Mouse (Mus musculus): ENCODE results near the gene Abhd16a. TPM values are rescaled to one million over a fixed set of nuclear protein-coding genes. Genes with fewer than 3 reads are reported as not detected.
"Not testable (repeated sequence)": the region's sequence is repeated elsewhere in the genome, so short reads cannot be mapped to it uniquely, and the experiment has no call there.

Abhd16a gene
- total RNA-seq, 2 experiments from 2014 or later = 55.1 to 59.5 TPM

DNA sequence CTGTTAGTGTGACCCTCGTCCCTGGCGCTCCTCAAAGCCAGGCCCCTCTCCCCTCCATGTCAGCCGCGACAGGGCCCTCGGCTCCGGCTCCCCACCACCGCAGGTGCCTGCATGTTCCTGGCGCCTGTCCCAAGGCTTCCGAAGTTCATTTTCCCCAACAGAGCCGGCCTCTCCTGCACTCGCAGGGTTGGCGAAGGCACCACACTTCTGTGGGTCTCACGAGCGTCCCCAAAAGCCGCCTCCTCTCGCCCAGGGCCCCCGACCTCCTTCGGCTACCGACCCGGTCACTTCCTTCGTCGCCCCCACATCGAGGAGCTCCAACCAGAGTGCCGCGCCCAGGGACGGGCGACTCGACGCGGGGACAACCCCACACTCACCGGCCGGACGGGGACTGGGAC, 31.7 kb downstream of the Abhd16a start:
- no peak for DNase-seq

DNA sequence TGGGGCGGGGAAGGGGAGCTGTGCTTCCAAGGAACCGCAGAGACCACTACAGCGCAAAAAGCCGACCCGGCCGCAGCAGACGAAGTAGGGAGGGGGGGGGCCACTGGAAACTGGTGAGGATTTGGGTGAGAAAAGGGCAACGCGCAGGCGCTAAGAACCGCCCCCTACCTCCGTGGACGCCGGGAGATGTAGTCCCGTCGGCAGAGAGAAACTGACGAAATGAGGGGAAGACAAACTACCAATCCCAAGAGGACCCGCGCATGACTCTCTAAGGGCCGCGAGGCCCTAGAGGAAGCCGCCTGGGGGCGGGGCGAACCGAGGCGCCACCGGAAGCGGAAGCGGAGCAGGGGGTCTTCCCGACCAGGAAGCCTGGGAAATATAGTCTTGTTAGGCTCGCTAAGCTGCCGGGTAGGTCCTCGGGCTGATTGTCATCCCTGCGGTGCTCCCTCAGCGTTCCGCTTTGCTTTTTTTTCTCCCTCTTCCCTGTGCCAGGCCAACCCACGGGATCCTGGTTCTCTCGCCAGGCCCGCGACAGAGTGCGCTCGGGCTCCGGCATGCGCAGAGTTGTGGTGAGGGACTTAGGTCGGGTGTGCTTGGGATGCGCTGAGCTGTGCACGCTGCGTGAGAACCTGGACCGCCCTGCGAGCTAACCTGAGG, 32.2 kb downstream of the Abhd16a start, which contains the start of gene Gpank1:
TSS of gene Gpank1 (plus strand) at position 313 of the 657 bp plus-strand sequence.
- peak; percentile 98 to 99 for DNase-seq

- peak; percentile 39 to 53 for DNase-seq
Measured at GRCm38 (mm10) chr17:35121871-35122303, 32.8 kb downstream of the Abhd16a start, which contains the start of gene Csnk2b. Csnk2b (minus strand) TSS chr17:35122053.

GRCm38 (mm10) chr17:35123287-35123686, 34.2 kb downstream of the Abhd16a start:
- DNase-seq = not testable (repeated sequence)

DNA sequence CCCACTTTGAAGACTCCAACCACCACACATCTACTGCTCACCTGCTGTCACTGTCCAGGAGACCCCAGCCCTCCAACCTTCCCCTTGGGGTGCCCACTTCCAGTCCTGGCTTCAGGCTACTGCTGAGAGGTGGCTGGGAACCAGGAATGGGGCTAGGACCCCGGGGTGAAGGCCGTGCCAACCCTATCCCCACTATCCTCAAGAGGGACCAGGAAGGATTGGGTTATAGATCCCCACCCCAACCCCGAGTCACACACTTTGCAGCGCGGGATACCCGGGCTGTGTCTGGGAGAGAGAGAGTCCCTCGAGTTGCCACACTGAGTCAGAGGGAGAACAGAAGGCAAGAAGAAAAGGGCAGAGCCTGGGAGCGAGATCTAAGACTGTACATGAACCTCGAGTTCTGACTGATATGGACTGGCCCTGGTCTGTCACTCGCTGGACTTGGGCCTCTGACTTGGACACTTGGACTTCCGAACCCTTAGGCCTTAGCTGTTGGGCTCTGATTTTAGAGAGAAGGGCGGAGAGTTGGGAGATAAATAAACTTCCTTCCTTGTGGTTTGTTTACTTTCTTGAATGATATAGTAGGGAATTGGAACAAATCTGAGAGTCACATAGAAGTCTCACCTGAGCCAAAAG, 35.3 kb downstream of the Abhd16a start:
- DNase-seq = not testable (repeated sequence)

DNA sequence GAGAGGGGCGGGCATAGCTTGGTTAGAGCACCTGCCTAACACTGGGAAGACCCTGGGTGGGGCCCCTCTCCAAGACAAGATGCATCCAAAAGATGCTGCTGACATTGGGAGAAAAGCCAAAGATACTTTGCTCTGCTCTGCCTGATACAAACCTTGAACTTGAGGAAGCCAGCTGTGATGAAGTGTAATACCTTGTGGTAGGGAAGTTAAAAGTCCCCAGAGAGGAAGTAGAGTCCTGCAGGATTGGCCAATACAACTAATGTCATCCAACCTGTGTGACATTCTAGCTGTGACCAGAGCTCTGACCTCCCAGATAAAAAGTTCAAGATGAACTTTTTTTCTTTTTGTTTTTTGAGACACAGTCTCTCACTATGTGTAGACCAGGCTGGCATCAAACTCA, 36.0 kb downstream of the Abhd16a start:
- no peak for DNase-seq

DNA sequence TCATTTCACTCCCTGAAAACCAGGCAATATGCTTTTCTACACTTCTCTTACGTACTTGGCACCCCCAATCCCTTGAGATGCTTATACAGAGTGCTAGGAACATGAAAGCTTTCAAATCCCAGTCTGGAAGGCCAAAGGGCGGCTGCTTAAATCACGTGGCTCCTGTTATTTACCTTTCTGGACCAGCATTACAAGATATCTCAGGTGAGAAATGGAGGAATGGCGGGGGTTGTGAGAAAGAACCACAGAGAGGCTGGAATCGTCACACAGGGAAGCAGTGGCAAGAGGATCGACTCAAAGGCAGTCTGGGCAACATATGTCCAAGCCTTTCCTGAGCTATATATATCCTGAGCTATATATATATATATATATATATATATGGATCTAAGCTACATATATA, 36.5 kb downstream of the Abhd16a start:
- no peak for DNase-seq

DNA sequence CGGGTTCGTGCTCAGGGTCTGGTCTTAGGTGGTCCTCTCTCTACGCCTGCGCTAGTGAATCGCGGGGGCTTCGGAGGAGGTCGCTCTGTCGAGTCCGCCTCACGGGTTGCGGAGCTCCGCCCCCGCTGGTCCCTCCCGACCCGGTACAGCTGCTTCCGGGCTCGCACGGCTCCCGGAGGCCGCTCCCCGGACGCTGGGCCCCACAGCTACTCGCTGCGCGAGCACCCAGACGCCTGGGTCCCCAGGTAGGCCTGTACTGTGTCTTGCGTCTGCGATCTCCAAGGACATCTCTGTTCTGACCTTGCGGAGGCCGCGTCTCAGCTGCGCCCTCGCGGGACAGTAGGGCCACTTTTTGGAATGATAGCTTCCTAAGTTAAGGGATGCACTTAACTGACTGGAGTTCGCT, 37.1 kb downstream of the Abhd16a start, which contains the start of gene D17H6S53E:
TSS of gene D17H6S53E (plus strand) at position 168 of the 406 bp plus-strand sequence.
- peak; percentile 85 to 87 for DNase-seq

GRCm38 (mm10) chr17:35127017-35127416, 38.0 kb downstream of the Abhd16a start:
- peak in 1 of 2 experiments; percentile 28 for DNase-seq

DNA sequence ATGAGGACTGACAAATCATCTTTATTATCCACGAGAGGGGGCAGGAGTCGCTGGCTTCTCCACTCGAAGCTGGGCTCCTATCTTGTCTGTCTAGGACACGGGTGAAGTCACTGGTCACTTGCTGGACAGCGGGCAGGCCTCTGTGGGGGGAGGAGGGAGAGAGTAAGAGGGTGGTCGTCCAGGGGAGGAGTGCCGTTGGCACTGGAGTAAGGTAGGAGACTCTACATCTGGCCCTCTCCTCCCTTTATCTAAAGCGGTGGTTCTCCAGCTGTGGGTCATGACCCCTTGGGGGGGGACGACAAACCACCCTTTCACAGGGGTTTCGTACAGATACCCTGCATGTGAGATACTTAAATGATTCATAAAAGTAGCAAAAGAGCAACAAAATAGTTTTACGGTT, 39.9 kb downstream of the Abhd16a start:
- no peak for DNase-seq

DNA sequence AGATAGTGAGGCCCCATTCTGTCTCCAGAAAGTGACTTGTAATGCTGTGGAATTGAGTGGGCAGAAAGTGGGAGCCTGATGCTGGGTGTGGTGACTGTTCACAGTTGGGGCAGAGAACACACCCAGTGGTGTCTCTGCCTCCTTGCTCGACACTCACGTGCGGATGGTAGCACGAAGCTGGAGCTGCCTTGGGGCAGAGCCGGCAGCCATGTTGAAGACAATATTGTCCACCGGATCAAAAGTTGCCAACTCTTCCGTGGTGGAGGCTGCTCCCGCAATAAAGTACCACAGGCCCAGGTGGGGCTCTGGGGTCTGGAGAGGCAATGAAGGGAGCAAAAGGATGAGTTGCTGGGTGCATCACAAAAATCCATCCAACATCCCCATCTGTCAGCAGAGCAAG, 42.0 kb downstream of the Abhd16a start:
- DNase-seq = no peak

DNA sequence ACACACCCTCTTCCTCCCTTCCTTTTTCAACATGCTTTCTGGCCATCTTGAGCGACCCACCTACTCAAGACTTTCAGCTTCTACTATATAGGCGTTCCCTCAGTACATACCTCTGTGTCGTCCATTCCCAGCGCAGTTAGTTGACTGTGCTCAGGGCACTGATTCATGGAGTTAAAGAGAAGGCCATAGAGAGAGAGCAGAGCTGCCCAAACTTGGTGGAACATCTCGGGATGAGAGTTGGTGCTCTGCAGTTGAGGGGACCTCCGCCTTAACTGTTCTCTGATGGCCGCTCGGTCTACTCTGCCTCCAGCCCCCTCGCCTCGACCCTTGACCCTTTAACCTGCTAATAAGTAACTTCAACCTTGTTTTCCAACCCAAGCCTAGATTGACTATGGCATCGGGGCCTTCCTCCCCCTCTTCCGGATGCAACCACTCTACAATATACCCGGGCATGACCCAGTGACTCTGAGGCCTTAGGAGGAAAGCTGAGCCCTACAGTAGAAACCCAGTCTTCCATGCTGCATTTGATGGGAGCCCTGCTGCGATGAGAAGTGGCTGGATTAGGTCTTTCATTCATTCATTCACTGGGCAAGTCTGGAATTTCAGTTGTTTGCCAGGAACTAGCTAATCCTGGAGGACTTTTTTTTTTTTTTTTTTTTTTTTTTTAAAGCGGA, 42.6 kb downstream of the Abhd16a start, which contains the start of gene Apom:
TSS of gene Apom (minus strand) at position 551 of the 674 bp plus-strand sequence.
- DNase-seq = no peak

- no peak for DNase-seq
Measured at GRCm38 (mm10) chr17:35132174-35132560, 43.1 kb downstream of the Abhd16a start.

DNA sequence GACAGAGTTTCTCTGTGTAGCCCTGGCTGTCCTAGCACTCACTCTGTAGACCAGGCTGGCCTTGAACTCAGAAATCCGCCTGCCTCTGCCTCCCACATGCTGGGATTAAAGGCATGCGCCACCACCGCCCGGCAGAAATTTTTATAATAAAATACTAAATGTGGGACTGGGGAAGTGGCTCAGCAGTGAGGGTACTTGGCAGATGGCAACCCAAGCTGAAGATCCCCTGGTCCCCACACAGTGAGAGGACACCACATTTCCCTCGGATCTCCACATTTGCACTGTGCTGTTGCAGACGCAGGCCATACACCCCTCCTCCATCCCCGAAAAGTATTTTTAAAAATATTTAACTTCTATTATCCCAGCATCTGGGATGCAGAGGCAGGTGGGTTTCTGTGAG, 44.5 kb downstream of the Abhd16a start:
- DNase-seq = no peak

GRCm38 (mm10) chr17:35134801-35135590, 45.9 kb downstream of the Abhd16a start, which contains the start of gene Bag6:
Bag6 (plus strand) TSS chr17:35135178.
- peak; percentile 95 to 98 for DNase-seq

DNA sequence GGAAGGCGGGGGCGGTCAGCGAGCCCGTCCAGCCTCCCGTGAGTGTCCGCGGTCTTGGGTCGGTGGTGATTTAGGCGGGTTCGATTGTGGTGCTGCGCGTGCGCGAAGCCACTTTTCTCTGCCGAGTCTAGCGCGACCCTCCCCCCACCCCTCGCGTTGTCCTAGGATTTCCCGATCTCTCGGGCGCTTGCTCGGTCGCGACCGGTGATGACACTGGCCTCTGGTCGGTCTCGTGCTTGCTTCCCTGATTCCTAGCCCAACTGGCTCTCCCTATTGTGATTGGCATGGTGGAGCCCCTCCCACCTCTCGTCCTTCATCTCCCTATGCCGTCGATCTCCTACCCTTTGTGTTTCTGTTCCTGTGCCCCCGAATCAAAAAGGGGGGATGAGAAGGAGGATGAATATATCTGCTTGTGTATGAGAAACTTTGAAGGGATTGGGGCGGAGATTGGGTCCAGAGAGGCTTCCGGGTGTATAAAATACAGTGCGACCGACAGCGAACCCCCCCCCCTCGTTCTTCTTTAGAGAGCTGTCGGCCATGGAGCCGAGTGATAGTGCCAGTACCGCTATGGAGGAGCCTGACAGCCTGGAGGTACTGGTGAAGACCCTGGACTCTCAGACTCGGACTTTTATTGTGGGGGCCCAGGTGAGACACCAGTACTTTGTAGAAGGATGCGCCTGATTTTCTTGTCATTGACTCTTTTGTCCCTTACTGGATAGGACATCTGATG, 46.7 kb downstream of the Abhd16a start:
- DNase-seq = no peak

GRCm38 (mm10) chr17:35139269-35139668, 50.2 kb downstream of the Abhd16a start:
- no peak for DNase-seq

DNA sequence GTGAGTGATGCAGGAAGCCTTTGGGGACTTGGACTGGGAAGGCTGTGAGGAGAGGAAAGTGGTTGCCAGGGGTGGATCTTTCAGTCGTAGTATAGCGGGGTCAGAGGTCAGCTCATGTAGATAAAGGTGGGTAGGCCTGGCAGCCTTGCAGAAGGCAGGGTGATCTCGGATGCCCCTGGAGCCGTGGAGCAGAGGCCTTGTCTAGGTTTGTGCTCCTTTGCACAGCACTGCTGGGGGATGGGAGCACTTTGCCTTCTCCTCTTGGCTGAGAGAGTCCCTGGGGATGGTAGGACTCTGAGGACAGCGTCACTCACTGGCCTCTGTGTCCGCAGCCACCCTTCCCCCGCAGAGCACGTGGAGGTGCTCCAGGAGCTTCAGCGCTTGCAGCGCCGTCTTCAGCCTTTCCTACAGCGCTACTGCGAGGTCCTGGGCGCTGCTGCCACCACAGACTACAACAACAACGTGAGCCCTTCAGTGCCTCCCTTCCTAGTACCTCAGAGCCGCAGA, 51.5 kb downstream of the Abhd16a start:
- no peak for DNase-seq

GRCm38 (mm10) chr17:35141971-35142370, 52.9 kb downstream of the Abhd16a start:
- DNase-seq = no peak

DNA sequence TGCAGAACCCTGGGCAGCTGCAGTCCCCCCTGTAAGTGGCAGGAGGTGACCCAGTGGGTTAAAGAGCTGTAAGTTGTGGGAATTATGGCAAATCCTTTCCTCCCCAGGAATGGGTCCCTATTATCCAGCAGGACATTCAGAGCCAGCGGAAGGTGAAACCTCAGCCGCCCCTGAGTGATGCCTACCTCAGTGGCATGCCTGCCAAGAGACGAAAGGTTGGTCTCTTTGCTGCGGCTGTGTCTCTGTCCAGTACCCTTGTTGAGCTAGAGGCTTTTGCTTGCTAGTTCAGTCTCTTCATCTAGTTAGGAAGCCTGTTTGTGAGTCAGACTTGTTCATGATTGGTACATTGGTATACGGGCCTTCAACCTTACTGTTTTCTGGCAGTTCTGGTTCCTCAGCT, 57.1 kb downstream of the Abhd16a start:
- no peak for DNase-seq

GRCm38 (mm10) chr17:35147348-35147747, 58.3 kb downstream of the Abhd16a start:
- no peak for DNase-seq

All from heart, adult 18-20 months (tissue).